Mouse (Mus musculus) ovary, postnatal 36 days (tissue): ENCODE measurements around the gene Wdr20.
A peak's percentile ranks its signal among the peaks of the same experiment; 100 is the strongest.
"Not testable (repeated sequence)": the region's sequence is repeated elsewhere in the genome, so short reads cannot be mapped to it uniquely, and the experiment has no call there.

ENCODE experiments used
- DNase-seq: peaks from one replicate; pipeline ENCODE4 v3.0.0; 2022; ENCODE audit warnings: low spot score, mixed read lengths

Gene Wdr20

GRCm38 (mm10) chr12:110737170-110738157 lies at the start of gene Wdr20:
Gene Wdr20, plus strand, starts transcription at chr12:110737944.
- peak; percentile 100 for DNase-seq

GRCm38 (mm10) chr12:110688921-110689320 lies 48.8 kb upstream of the Wdr20 start:
- not testable (repeated sequence) for DNase-seq

- DNase-seq: no peak
These were observed 47.7 kb upstream of the Wdr20 start for GRCm38 (mm10) chr12:110689919-110690643.

GRCm38 (mm10) chr12:110693378-110693777 lies 44.4 kb upstream of the Wdr20 start:
- not testable (repeated sequence) for DNase-seq

- DNase-seq: peak; percentile 60
These were observed 42.0 kb upstream of the Wdr20 start for GRCm38 (mm10) chr12:110695676-110696171.

GRCm38 (mm10) chr12:110696173-110696974 lies 41.4 kb upstream of the Wdr20 start:
- DNase-seq: peak; percentile 100

- no peak for DNase-seq
These were observed 40.8 kb upstream of the Wdr20 start for GRCm38 (mm10) chr12:110696975-110697400.

GRCm38 (mm10) chr12:110697457-110697856 lies 40.3 kb upstream of the Wdr20 start:
- DNase-seq: no peak

GRCm38 (mm10) chr12:110698080-110698479 lies 39.7 kb upstream of the Wdr20 start:
- no peak for DNase-seq

GRCm38 (mm10) chr12:110698523-110699170 lies 39.1 kb upstream of the Wdr20 start:
- no peak for DNase-seq

- no peak for DNase-seq
These were observed 38.6 kb upstream of the Wdr20 start for GRCm38 (mm10) chr12:110699171-110699547.

GRCm38 (mm10) chr12:110700730-110701129 lies 37.0 kb upstream of the Wdr20 start:
- no peak for DNase-seq

- DNase-seq: not testable (repeated sequence)
These were observed 36.4 kb upstream of the Wdr20 start for GRCm38 (mm10) chr12:110701363-110701762.

- no peak for DNase-seq
These were observed 35.2 kb upstream of the Wdr20 start, which contains the start of gene Hsp90aa1 for GRCm38 (mm10) chr12:110702556-110702955. Gene Hsp90aa1, minus strand, starts transcription at chr12:110702728.

- DNase-seq: peak; percentile 82
These were observed 34.7 kb upstream of the Wdr20 start for GRCm38 (mm10) chr12:110703008-110703471.

- DNase-seq: no peak
These were observed 34.1 kb upstream of the Wdr20 start for GRCm38 (mm10) chr12:110703682-110704081.

- DNase-seq: not testable (repeated sequence)
These were observed 32.3 kb upstream of the Wdr20 start for GRCm38 (mm10) chr12:110705419-110705818.

GRCm38 (mm10) chr12:110706337-110707231 lies 31.2 kb upstream of the Wdr20 start:
- peak; percentile 55 for DNase-seq

GRCm38 (mm10) chr12:110707451-110707850 lies 30.3 kb upstream of the Wdr20 start:
- no peak for DNase-seq

- DNase-seq: no peak
These were observed 26.5 kb upstream of the Wdr20 start for GRCm38 (mm10) chr12:110711270-110711669.
